Mouse (Mus musculus) ovary, adult 10 weeks (tissue): Measurements from ENCODE around the gene Pprc1. TPM values are rescaled to one million over a fixed set of nuclear protein-coding genes. Genes with fewer than 3 reads are reported as not detected.

Experiments
- polyA plus RNA-seq: library from polyadenylated mRNA; stranded (reverse); fragments of 350-450 nt; fragmentation: Illumina TruSeq; extraction: RNeasy Lipid Tissue Mini Kit (QIAGEN cat#74804); gene quantifications from one replicate; pipeline ENCODE4 v1.2.3, GENCODE M21; 2014

Pprc1 gene
- polyA plus RNA-seq = 11.4 TPM

DNA sequence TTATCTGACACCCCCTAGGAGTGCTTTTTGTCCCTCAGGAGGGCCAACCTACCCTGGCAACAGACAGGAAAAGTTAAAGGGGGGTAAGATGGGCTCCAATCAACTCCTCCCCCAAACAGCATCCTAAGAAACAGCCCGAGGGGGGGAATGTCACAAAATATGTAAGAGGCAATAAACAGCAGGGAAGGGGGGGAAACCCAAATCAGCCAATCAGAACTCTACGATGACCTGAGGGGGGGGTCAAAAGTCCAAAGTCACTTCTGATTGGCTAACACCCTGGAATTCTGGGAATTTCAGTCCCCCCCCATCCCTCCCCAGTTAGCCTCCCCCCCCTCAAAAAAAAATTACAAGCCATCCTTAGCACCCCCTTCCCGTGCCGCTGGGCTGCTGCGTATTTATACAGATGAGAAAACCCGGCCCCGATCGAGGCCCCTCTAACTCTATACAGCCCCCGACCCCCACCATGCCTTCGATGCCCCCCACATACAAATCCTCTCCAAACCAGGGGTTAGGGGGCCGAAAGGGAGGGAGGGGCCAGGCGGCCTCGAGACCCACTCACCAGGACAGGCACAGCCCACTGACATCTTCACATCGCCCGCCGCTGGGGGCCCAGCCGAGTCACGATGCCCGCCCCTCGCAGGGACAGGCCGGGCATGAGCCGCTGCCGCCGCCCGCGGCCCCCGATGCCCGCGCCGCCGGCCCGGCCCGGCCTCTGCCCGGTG lies at the start of gene Pprc1:
Pprc1 (plus strand) TSS at position 616 of the 722 bp plus-strand sequence.

DNA sequence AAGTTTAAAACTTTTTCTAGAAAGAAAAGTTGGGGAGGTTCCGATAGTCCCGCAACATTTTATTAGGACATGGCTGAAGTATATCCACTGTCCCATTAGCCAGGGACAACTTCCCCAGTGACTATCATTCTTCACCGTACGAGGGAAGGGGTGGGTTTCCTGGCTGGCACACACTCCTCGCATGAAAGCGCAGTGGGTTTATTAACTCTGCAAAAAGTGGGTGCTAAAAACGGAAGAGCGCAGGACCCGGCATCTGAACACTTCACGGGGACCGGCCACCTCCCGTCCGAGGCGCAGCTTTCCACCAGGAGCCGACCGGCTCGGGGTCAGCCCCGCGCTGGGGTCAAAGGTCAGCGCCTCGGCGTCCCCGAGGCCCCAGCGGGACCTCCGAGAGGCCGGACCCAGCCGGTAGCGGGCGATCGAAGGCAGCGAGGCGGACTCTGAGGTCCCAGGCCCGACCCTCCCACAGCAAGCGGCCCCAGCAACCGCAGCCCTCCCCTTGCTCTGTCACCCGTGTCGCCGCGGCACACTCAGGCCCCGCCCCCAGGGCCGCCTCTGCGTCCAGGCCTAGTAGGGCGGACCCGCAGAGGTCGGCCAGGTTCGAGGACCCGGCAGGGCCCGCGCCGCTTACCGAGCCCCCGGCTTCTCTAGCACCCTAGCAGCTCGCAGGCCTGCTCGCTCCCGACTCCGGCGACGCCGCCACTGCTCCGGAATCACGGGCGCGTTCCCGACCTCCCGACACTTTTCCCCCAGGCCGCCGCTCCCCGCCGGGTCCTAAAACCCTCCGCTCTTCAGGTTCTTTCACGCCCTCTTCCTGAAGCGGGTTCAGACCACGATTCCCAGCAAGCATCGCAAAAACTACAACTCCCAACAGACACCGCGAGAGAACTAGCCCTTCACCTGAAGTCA lies 46.6 kb upstream of the Pprc1 start, which contains the start of gene Armh3:
Armh3 (minus strand) TSS at position 704 of the 909 bp plus-strand sequence.

DNA sequence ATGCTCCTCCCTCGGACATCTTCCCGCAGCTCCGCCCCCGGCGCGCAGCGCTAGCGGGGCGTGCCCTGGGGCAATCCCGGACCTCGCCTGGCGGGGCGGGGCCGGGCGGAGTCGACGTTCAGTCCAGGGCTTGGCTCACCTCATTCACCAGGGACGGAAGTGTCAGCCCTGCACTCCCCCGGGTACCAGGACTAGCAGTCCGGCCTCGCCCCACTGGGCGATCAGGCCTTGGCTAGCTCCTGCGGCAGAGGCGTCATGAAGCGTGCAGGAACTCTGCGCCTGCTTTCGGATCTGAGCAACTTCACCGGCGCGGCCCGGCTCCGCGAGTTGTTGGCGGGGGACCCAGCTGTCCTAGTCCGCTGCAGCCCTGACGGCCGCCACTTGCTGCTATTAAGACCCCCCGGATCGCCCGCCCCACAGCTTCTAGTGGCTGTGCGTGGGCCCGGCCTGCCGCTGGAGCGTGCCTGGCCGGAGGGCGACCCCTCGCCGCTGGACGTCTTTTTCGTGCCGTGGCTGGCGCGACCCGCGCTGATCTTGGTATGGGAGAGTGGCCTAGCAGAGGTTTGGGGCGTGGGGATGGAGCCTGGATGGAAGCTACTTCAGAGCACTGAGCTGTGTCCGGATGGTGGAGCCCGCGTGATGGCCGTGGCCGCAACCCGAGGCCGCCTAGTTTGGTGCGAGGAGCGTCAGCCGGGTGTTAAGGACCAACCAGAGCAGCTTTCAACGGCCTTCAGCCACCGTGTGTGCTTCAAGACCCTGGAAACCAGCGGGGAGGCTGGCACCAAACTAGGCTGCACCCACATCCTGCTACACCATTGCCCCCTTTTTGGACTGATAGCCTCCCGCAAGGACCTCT lies 41.1 kb upstream of the Pprc1 start, which contains the start of gene Hps6:
Hps6 (plus strand) TSS at position 138 of the 856 bp plus-strand sequence.

DNA sequence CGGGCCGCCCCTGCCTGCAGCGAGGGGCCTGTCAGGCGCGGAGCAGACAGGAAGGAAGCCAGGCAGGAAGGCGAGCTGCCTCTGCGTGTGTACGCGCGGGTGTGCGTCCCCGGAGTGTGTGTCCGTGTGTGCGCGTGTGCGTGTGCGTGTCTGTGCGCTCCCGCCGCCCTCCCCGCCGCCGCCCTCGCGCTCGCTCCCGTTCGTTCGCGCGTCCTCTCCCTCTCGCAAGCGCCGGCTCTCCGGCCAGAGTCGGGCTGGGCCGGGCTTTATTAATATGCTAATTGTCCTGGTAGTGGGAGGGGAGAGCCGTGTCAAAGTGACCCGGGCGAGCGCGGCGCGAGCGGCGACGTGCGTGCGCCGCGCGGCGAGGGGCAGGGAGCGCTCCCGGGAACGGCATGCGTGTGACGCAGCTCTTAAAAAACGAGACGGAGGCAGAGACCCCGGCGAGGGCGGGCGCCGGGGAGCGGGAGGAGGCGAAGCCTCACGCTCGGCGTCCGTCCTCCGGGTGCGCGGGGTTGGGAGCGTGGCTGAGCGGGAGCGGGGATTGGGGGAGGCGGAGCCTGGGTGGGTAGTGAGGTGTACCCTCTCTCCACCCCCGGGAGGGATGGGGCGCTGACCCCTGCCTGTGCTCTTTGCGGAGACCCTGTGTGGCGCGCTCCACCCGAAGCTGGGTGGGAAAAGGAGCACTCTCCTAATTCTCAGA lies 458 bp downstream of the Pprc1 start, which contains the start of gene Ldb1:
Ldb1 (minus strand) TSS at position 222 of the 703 bp plus-strand sequence.

DNA sequence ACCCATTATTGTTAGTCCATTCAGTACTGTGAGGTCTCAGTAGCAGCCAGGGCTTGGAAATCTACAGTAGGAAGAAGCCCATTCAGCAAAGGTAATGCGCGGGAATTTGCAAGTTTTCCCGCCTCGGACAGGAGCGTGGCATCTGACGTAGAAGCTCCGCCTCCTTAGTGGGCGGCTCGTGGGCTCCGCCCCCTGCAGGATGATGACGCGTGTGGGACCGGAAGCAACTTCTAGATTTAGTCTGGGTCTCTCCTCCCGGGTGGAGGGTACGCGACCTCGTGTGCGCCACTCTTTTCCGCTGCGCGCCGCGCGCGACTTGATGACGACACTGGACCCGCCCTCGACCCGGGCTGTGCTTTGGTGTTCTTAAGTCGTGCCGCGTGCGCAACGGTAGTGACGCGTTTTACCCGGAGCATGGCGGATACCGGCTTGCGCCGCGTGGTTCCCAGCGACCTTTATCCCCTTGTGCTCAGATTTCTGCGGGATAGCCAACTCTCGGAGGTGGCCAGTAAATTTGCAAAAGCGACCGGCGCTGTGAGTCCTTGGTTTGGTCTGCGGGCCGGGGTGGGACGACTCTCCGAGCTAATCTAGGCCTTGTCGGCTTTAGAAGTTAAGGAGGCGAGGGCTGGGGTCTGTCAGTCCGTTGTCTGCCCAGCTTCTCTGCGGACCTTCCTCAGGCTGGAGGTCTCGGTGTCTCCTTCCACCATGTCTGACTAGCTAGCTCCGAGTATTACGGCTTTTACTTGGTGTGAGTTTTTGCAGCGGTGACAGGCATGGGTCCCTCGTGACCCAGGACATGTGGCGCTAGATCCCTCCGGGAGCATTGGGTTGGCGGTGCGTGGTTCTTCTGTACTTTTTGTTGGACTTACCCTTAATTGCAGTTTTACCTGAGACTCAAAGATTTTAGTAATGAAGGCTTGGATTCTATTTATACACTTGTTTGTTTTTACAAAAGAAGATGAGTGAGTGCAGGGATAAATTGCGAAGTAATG lies 31.2 kb downstream of the Pprc1 start, which contains the start of gene Nolc1:
Nolc1 (plus strand) TSS at position 248 of the 992 bp plus-strand sequence.

Other genes with a start within 250 kb of the Pprc1 start
- not detected for gene Kcnip2, start 228.8 kb upstream of the Pprc1 start, polyA plus RNA-seq
- gene Armh3, start 46.4 kb upstream of the Pprc1 start, polyA plus RNA-seq = 34.5 TPM
- gene Hps6, start 41.4 kb upstream of the Pprc1 start, polyA plus RNA-seq = 0.31 TPM
- gene Ldb1, start 328 bp downstream of the Pprc1 start, polyA plus RNA-seq = 24.1 TPM
- gene Nolc1, start 31.0 kb downstream of the Pprc1 start, polyA plus RNA-seq = 18.9 TPM
- not detected for gene Elovl3, start 87.0 kb downstream of the Pprc1 start, polyA plus RNA-seq
- gene Pitx3, start 103.4 kb downstream of the Pprc1 start, polyA plus RNA-seq = not detected
- gene Gbf1, start 107.6 kb downstream of the Pprc1 start, polyA plus RNA-seq = 27.3 TPM